Mouse (Mus musculus) liver, embryonic 15.5 days (tissue): ENCODE results near the gene Psmc3. TPM values are rescaled to one million over a fixed set of nuclear protein-coding genes. Genes with fewer than 3 reads are reported as not detected.
"Not testable (repeated sequence)": the region's sequence is repeated elsewhere in the genome, so short reads cannot be mapped to it uniquely, and the experiment has no call there.

Source experiments
- ATAC-seq: fragments of 200-750 bp; cut with Nextera tagmentation; 2 replicates; pipeline ENCODE4 v1.8.0; 2017; ENCODE audit warnings: moderate number of reproducible peaks, mild to moderate bottlenecking, moderate library complexity; ENCODE audit not compliant: insufficient read depth
- H3K27ac ChIP-seq: fragments of 300-500 bp; sonication (generic); replicated peaks from 2 replicates; pipeline ENCODE4 v1.5.1; 2015; ENCODE audit warnings: mild to moderate bottlenecking, inconsistent platforms
- H3K27me3 ChIP-seq: fragments of 300-500 bp; sonication (generic); 2 replicates; pipeline ENCODE4 v1.6.1; 2015; ENCODE audit warnings: mild to moderate bottlenecking, inconsistent platforms
- H3K36me3 ChIP-seq: fragments of 300-500 bp; sonication (generic); replicated peaks from 2 replicates; pipeline ENCODE4 v1.6.1; 2015; ENCODE audit warnings: moderate library complexity, mild to moderate bottlenecking, inconsistent platforms
- H3K4me1 ChIP-seq: fragments of 300-500 bp; sonication (generic); replicated peaks from 2 replicates; pipeline ENCODE4 v1.6.1; 2015; ENCODE audit warnings: inconsistent platforms
- H3K4me2 ChIP-seq: fragments of 300-500 bp; sonication (generic); 2 replicates; pipeline ENCODE4 v1.6.1; 2015; ENCODE audit warnings: moderate library complexity, mild to moderate bottlenecking, inconsistent platforms
- H3K4me3 ChIP-seq: fragments of 300-500 bp; sonication (generic); replicated peaks from 2 replicates; pipeline ENCODE4 v1.5.1; 2015; ENCODE audit warnings: mild to moderate bottlenecking, inconsistent platforms
- H3K9ac ChIP-seq: fragments of 300-500 bp; sonication (generic); 2 replicates; pipeline ENCODE4 v1.6.1; 2015; ENCODE audit warnings: moderate library complexity, mild to moderate bottlenecking, inconsistent platforms
- H3K9me3 ChIP-seq: fragments of 300-500 bp; sonication (generic); replicated peaks from 2 replicates; pipeline ENCODE4 v1.6.1; 2016; ENCODE audit warnings: inconsistent platforms
- WGBS: fragments of 180-500 bp; shearing (Covaris S2); methylation state at CpG from one replicate; pipeline ENCODE4 v1.1.7; 2015; ENCODE audit warnings: mixed read lengths; ENCODE audit not compliant: insufficient replicate concordance; 5-methylcytosine and 5-hydroxymethylcytosine counted together
- polyA plus RNA-seq: library from polyadenylated mRNA; unstranded; fragments of >200 nt; fragmentation: Nextera tagmentation; extraction: Ambion mirVana; gene quantifications from 2 replicates; pipeline ENCODE4 v1.2.1, GENCODE M21; 2015

Gene Psmc3
- polyA plus RNA-seq = 138 and 146 TPM in 2 replicates

DNA sequence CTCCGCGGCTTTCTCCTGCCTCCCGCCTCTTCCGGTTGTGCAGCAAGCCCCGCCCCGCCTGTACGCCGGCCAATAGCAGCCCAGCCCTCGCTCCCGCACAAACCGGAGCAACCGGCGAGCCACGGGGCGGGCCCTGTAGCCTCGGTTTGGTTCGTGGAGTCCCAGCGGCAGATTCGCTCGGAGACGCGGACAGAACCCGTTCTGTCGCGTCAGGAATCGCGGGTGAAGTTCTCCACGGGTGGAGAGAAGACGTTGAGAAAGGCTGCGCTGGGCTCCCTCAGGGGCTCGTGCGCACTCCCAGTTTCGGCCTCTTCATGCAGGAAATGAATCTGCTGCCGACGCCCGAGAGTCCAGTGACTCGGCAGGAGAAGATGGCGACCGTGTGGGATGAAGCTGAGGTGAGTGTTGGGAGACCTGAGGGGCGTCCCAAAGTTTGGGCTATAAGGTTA is at the start of gene Psmc3:
Gene Psmc3, plus strand, starts transcription at position 76 of the 449 bp plus-strand sequence.
- peaks cover 28% of the 10 kb centered on the region for H3K4me1 ChIP-seq
- peak within 1 kb of the TSS; percentile 79 for H3K9ac ChIP-seq
- H3K27me3 ChIP-seq = no peaks in the 10 kb centered on the region
- no peaks in the 10 kb centered on the region for H3K9me3 ChIP-seq
- H3K4me2 ChIP-seq = peak within 1 kb of the TSS; percentile 83
- peaks cover 42% of the 10 kb centered on the region for H3K36me3 ChIP-seq
- peak within 1 kb of the TSS; percentile 74 for H3K4me3 ChIP-seq
- ATAC-seq = peak; percentile 99
- under 1% methylated on average over 40 of the region's 40 CpGs for WGBS
- H3K27ac ChIP-seq = peak within 1 kb of the TSS; percentile 82

- Histone ChIP-seq H3K4me1 (no peaks in the 10 kb centered on the region), H3K4me2 (no peak overlapping the region), H3K9ac (no peak overlapping the region), H3K27ac (no peak overlapping the region), H3K9me3 (no peaks in the 10 kb centered on the region), H3K27me3 (no peaks in the 10 kb centered on the region), H3K4me3 (no peak overlapping the region), H3K36me3 (peaks cover 88% of the 10 kb centered on the region)
- no peak for ATAC-seq
- 93% methylated on average over 8 of the region's 8 CpGs for whole genome bisulfite sequencing
Observed at GRCm38 (mm10) chr2:91008536-91008935, 45.3 kb upstream of the Psmc3 start.

- peaks cover 93% of the 10 kb centered on the region for H3K36me3 ChIP-seq
- no peak overlapping the region for H3K27ac ChIP-seq
- H3K4me3 ChIP-seq = no peak overlapping the region
- H3K4me1 ChIP-seq = 0 out of 2 replicates have a peak, but pooled peaks cover 4% of the 10 kb centered on the region
- H3K4me2 ChIP-seq = no peak overlapping the region
- H3K27me3 ChIP-seq = no peaks in the 10 kb centered on the region
- no peaks in the 10 kb centered on the region for H3K9me3 ChIP-seq
- no peak for ATAC-seq
- 77% methylated on average over 2 of the region's 2 CpGs for WGBS
- no peak overlapping the region for H3K9ac ChIP-seq
Observed at GRCm38 (mm10) chr2:91013881-91014280, 39.9 kb upstream of the Psmc3 start.

DNA sequence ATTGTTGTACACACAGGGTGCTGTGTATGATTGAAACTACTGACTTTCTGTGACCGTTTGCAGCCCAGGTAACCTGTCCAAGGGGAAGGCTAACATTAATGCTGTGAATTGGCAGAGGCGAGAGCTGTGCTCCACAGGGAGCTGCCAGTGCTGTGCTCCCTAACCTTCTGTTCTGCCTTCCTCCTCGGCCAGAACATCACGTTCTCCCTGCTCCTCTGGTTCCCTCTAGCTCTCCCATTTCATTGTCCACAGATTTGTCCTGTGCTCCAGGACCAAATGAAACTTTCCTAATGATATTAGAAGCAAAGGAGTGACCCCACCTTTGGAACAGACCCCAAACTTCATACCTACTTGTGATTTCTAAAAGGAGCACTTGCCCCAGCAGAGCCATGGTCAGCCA is 38.4 kb upstream of the Psmc3 start:
- H3K9ac ChIP-seq = no peak overlapping the region
- no peaks in the 10 kb centered on the region for H3K9me3 ChIP-seq
- H3K27me3 ChIP-seq = no peaks in the 10 kb centered on the region
- no peak overlapping the region for H3K27ac ChIP-seq
- H3K4me3 ChIP-seq = no peak overlapping the region
- 0 out of 2 replicates have a peak, but pooled peaks cover 4% of the 10 kb centered on the region for H3K4me1 ChIP-seq
- H3K36me3 ChIP-seq = peaks cover 91% of the 10 kb centered on the region
- ATAC-seq = no peak
- WGBS = 80% methylated on average over 4 of the region's 4 CpGs
- H3K4me2 ChIP-seq = no peak overlapping the region

DNA sequence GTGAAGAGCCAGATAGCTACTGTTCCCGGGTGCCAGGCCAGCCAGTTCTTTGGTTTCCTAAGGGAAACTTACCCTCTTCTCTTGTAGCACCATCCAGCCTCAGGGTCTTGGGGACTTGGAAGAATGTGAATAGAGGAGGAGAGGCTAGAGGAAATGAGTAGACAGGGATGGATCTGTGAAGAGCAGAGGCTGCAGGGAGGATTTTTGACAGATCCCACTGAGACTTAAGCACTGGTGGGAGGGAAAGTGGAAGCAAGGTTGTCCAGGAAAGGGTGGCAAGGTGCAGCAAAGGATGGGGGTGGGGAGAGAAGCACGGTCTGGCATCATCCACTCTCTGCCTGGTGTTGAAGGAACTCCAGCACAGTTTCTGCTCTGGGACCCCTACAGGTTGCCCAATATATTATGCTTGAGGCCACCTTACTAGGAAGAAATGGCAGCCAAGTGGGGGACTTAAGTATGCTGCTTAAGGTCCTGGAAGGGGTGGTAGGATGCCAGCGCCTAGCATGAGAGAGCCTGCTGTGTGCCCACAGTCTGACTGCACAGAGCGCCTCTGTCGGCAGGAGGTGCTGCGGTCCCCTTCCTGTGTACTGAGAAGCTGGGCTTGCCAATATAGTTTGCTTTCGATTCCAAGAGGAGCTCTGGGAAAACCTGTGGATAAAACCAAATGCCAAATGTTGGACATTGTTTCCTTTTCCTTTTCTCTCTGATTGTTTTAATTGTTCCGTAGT is 35.6 kb upstream of the Psmc3 start:
- ATAC-seq = no peak
- 83% methylated on average over 8 of the region's 8 CpGs for WGBS

GRCm38 (mm10) chr2:91019911-91020310 is 33.9 kb upstream of the Psmc3 start:
- no peak overlapping the region for H3K9ac ChIP-seq
- ATAC-seq = no peak
- H3K9me3 ChIP-seq = no peaks in the 10 kb centered on the region
- no peak overlapping the region for H3K4me2 ChIP-seq
- 87% methylated on average over 3 of the region's 3 CpGs for WGBS
- peaks cover 20% of the 10 kb centered on the region for H3K4me1 ChIP-seq
- peaks cover 68% of the 10 kb centered on the region for H3K36me3 ChIP-seq
- H3K27me3 ChIP-seq = no peaks in the 10 kb centered on the region
- H3K27ac ChIP-seq = no peak overlapping the region
- no peak overlapping the region for H3K4me3 ChIP-seq

More for the DNA sequence above, 35.6 kb upstream of the Psmc3 start:
- H3K4me2 ChIP-seq = no peak overlapping the region
- H3K4me3 ChIP-seq = no peak overlapping the region
- H3K4me1 ChIP-seq = peaks cover 4% of the 10 kb centered on the region; the same call in 1 of the 2 replicates
- H3K27ac ChIP-seq = no peak overlapping the region
- H3K9me3 ChIP-seq = no peaks in the 10 kb centered on the region
- H3K36me3 ChIP-seq = peaks cover 77% of the 10 kb centered on the region
- no peaks in the 10 kb centered on the region for H3K27me3 ChIP-seq
- H3K9ac ChIP-seq = no peak overlapping the region

DNA sequence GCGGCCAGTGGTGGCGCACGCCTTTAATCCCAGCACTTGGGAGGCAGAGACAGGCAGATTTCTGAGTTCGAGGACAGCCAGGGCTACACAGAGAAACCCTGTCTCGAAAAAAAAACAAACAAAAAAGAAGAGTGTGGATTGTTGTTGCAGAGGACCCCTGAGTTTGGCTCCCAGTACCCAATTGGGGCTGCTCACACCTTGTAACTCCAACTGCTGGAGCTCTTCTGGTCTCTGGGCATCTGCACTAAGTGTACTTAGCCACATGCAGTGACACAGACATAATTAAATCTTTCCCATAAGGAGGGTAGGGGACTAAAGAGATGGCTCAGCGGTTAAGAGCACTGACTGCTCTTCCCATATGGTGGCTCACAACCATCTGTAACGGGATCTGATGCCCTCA is 31.5 kb upstream of the Psmc3 start:
- H3K27ac ChIP-seq, H3K4me3 ChIP-seq, H3K27me3 ChIP-seq, ATAC-seq, H3K9ac ChIP-seq, H3K4me2 ChIP-seq, H3K9me3 ChIP-seq: not testable (repeated sequence)
- Histone ChIP-seq H3K36me3 (peaks cover 53% of the 10 kb centered on the region), H3K4me1 (peaks cover 38% of the 10 kb centered on the region)
- WGBS = 91% methylated on average over 7 of the region's 7 CpGs

- Histone ChIP-seq H3K4me3 (no peak overlapping the region), H3K27me3 (no peaks in the 10 kb centered on the region), H3K27ac (0 out of 2 replicates have a peak overlapping the region, but pooled peaks have one; percentile 48), H3K4me1 (peaks cover 46% of the 10 kb centered on the region), H3K9me3 (no peaks in the 10 kb centered on the region), H3K9ac (no peak overlapping the region), H3K4me2 (no peak overlapping the region), H3K36me3 (peaks cover 45% of the 10 kb centered on the region)
- no peak for ATAC-seq
- WGBS = 73% methylated on average over 2 of the region's 2 CpGs
Observed at GRCm38 (mm10) chr2:91023131-91023530, 30.7 kb upstream of the Psmc3 start.

GRCm38 (mm10) chr2:91023956-91024355 is 29.9 kb upstream of the Psmc3 start:
- Histone ChIP-seq H3K4me1 (peaks cover 54% of the 10 kb centered on the region), H3K27me3 (no peaks in the 10 kb centered on the region), H3K9me3 (no peaks in the 10 kb centered on the region), H3K36me3 (peaks cover 36% of the 10 kb centered on the region), H3K27ac (peak overlapping the region; percentile 48), H3K4me3 (no peak overlapping the region), H3K9ac (no peak overlapping the region), H3K4me2 (no peak overlapping the region)
- ATAC-seq = no peak
- WGBS = 76% methylated on average over 1 of the region's 1 CpGs

GRCm38 (mm10) chr2:91025081-91025516 is 28.7 kb upstream of the Psmc3 start:
- WGBS = 93% methylated on average over 1 of the region's 1 CpGs
- no peak for ATAC-seq
- Histone ChIP-seq H3K9me3 (no peaks in the 10 kb centered on the region), H3K27ac (peak overlapping the region; percentile 87), H3K27me3 (no peaks in the 10 kb centered on the region), H3K9ac (0 out of 2 replicates have a peak overlapping the region, but pooled peaks have one; percentile 16), H3K36me3 (peaks cover 27% of the 10 kb centered on the region), H3K4me3 (peak overlapping the region; percentile 55), H3K4me2 (peak overlapping the region; percentile 71), H3K4me1 (peaks cover 56% of the 10 kb centered on the region)

- Histone ChIP-seq H3K27ac (peak overlapping the region; percentile 87), H3K4me1 (peaks cover 65% of the 10 kb centered on the region), H3K36me3 (peaks cover 18% of the 10 kb centered on the region), H3K4me2 (peak overlapping the region; percentile 71), H3K9ac (peak overlapping the region; percentile 56), H3K4me3 (peak overlapping the region; percentile 55), H3K27me3 (no peaks in the 10 kb centered on the region), H3K9me3 (no peaks in the 10 kb centered on the region)
- WGBS = 34% methylated on average over 1 of the region's 1 CpGs
- peak; percentile 80 for ATAC-seq
Observed at GRCm38 (mm10) chr2:91026491-91026890, 27.3 kb upstream of the Psmc3 start.
